Mouse (Mus musculus) R1 (cell line): ENCODE data around the gene Proser1.

Source experiments
- DNase-seq: peaks from one replicate; pipeline ENCODE4 v3.0.0-alpha.2; 2018; ENCODE audit warnings: low read depth, low spot score

Gene Proser1

GRCm38 (mm10) chr3:53463046-53463764 is at the start of gene Proser1, which contains the start of gene Nhlrc3:
Proser1 (plus strand) TSS chr3:53463666.
Nhlrc3 (minus strand) TSS chr3:53463332.
- peak; percentile 88 for DNase-seq

- DNase-seq, result no peak
Measured at GRCm38 (mm10) chr3:53413959-53414358, 49.5 kb upstream of the Proser1 start.

DNA sequence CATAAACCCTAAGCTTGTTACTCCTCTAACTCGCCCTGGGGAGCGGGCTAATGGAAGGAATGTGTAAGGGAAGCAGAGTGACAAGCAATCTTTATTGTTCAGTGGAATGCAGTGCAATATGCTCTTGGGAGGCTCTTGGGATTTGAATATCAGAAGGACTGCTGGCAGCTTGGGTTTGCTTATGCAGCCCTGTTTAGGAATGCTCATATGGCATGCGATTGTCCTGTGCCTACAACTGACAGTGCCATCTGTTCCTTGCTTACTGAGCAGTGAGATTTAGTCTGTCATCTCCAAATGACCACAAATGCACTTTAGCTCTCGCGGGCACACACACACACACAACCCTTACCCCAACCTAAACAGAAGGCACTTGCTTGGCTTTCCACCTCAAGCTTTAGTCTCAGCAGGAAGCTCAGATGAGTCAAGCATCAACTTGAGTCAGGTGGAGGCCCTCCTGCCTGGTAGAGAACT is 47.4 kb upstream of the Proser1 start:
- DNase-seq, result peak; percentile 23

DNA sequence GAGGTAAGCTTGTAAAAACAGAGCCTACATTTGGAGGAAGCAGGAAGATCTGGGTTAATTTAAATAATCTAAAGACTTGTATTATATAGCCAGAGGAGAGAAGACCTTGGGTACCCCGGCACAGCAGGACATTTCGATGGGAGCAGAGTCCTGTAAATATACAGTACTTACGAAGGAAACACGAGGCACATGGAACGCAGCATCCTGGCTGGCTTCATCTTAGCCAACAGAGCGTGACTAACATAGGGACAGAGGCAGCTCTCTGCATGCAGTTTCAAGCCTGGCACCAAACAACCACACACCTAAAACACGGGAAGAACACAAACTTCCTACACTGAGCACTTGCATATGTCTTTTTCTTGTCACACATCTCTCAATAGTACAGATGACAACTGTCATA is 45.8 kb upstream of the Proser1 start:
- no peak for DNase-seq

DNA sequence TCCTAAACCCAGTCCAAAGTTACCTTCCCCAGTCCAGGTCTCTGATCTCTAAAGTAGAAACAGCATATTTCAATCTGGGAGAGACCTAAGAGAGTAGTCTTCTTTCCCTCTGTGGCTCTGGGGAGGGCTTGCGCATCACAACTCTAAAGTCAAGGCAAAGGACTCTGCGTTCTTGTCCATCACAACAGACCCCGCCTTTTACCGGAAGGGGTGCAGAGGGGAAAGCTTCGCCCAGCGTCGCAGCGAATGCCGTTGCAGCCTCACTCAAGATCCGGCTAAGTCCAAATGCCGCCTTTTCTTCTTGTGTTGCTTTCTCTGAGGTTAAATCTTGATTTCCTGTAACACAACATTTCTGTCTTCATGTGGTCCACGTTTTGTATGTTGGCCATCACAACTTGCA is 41.8 kb upstream of the Proser1 start:
- peak; percentile 65 for DNase-seq

- DNase-seq, result peak; percentile 78
Measured at GRCm38 (mm10) chr3:53422691-53423090, 40.8 kb upstream of the Proser1 start.

DNA sequence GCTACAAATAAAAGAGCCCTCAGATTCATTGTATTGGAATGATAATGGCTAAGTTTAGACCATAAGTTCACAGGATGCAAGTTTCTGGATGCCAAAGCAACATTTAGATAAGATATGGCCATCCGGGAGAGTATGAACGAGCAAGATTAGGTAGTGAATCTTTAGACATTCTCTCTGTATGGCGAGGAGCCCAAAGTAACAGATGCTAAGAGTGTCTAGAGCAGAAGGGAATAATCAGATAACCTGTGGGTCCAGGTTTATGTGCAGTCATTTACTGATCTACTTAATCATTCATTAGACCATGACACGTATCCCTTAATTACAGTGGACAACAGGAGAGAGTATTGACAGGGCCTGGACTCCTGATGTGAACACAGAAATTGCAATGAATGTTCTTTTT is 39.9 kb upstream of the Proser1 start:
- no peak for DNase-seq

- DNase-seq, result peak; percentile 54
Measured at GRCm38 (mm10) chr3:53434610-53435009, 28.9 kb upstream of the Proser1 start.

GRCm38 (mm10) chr3:53436550-53436949 is 26.9 kb upstream of the Proser1 start:
- DNase-seq, result no peak

GRCm38 (mm10) chr3:53445540-53445939 is 17.9 kb upstream of the Proser1 start:
- DNase-seq, result no peak

- no peak for DNase-seq
Measured at GRCm38 (mm10) chr3:53446801-53447200, 16.7 kb upstream of the Proser1 start.

GRCm38 (mm10) chr3:53448208-53448607 is 15.3 kb upstream of the Proser1 start:
- DNase-seq, result peak; percentile 85

GRCm38 (mm10) chr3:53450666-53451065 is 12.8 kb upstream of the Proser1 start:
- DNase-seq, result no peak

- DNase-seq, result peak; percentile 45
Measured at GRCm38 (mm10) chr3:53452351-53452750, 11.1 kb upstream of the Proser1 start.

DNA sequence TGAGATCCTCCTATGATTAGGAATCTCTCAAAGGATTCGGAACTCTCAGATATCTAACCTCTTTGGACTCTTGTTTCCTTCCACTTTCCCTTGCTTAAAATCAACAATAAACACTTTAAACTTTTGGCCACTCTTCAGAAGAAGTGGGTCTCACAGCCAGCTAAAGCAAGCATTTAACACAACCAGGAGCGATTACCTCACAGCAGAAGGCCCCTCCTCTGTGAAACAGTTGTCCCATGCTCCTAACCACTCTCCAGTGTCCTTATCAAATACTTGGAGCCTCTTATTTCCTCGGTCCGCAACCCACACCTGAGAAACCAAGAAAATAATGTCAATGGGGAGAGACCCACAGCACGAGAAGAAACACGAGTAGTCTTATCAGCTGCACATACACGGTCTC is 10.1 kb upstream of the Proser1 start:
- no peak for DNase-seq

GRCm38 (mm10) chr3:53454005-53454404 is 9.5 kb upstream of the Proser1 start:
- DNase-seq, result no peak

DNA sequence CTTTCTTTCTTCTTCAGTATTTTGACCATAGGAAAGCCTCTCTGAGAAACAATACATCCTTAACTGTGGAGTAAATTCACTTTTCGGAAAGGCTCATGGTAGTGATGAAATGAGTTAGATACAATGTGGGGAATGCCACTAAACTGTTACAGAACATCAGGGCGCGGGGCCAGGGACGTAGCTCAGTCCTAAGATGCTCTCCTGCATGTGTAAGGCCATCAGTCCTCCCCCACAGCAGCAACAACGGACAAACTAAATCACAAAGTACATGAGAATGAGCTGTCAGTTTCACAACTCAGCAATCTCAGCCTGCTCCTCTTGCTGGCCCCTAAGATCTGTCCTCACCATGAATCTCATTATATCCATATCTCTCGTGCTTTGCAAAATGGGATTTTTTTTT is 8.9 kb upstream of the Proser1 start:
- no peak for DNase-seq

DNA sequence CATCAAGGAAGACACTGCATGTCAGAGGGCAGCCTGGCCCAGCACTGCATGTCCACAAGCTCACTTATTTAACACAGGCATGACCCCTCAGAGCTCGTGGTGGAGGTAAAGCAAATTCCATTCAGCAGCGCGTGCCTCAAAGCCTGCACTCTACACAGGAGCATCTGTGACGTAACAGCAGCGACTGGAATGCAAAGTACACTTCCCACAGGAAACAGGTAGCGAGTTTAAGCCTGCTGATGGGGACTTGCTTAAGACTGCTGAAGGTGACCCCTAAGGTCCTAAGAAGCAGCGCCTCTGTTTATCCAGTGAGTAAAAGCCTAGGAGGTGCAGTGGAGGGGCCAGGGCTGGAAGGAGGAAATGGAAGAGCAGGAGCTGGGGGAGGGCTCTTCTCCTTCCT is 8.5 kb upstream of the Proser1 start:
- DNase-seq, result peak; percentile 93

- peak; percentile 92 for DNase-seq
Measured at GRCm38 (mm10) chr3:53457750-53458149, 5.7 kb upstream of the Proser1 start.

DNA sequence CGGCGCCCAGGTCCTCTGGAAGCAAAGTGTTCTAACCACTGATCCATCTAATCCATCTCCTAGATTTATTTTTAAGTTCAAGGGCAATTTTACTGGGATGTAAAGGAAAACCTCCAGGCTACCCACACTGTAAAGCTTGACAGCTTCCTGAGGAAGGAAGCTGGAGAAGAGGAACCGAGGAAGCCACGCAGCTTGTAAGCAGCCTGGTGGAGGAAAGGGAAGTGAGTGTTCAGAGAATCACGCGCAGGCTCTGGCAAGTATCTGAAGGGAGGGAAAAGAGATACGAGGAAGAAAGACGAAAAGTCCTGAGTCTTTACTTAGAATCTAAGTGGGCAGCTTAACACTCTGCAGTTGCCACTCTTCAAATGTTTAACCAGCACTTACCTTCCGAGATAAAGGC is 3.4 kb upstream of the Proser1 start:
- no peak for DNase-seq

- DNase-seq, result no peak
Measured at GRCm38 (mm10) chr3:53462701-53463045, 793 bp upstream of the Proser1 start.

- DNase-seq, result no peak
Measured at GRCm38 (mm10) chr3:53463765-53464114, 274 bp downstream of the Proser1 start.

GRCm38 (mm10) chr3:53464146-53464698 is 756 bp downstream of the Proser1 start:
- no peak for DNase-seq

DNA sequence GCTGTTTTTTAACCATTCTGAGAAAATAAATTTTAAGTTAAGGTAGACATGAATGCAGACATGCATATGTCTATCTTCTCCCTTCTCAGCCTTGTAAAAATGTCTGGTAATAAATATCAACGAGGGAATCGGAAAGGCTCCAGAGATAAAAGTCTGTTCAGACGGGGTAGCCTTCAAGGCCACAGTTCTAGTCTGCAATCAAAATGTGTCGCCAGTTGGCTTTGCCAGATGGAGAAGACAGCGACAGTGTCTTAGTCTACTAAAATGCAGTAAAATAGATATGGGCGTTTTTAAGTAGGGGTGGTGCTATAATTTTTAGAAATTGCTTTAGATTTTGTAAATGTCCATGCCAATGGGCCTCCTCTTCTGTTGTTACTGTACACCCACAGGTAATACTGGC is 1.9 kb downstream of the Proser1 start:
- DNase-seq, result no peak
